Mouse (Mus musculus) CD8-positive naive resting alpha-beta T cell, adult 2 months (primary cell): ENCODE data around the gene Shf.

Experiments used
- DNase-seq, 2 experiments: peaks; one replicate each; pipeline ENCODE4 v3.0.0; 2022; ENCODE audit warnings: low read depth in 2 of 2, low spot score in 2 of 2

The Shf gene

DNA sequence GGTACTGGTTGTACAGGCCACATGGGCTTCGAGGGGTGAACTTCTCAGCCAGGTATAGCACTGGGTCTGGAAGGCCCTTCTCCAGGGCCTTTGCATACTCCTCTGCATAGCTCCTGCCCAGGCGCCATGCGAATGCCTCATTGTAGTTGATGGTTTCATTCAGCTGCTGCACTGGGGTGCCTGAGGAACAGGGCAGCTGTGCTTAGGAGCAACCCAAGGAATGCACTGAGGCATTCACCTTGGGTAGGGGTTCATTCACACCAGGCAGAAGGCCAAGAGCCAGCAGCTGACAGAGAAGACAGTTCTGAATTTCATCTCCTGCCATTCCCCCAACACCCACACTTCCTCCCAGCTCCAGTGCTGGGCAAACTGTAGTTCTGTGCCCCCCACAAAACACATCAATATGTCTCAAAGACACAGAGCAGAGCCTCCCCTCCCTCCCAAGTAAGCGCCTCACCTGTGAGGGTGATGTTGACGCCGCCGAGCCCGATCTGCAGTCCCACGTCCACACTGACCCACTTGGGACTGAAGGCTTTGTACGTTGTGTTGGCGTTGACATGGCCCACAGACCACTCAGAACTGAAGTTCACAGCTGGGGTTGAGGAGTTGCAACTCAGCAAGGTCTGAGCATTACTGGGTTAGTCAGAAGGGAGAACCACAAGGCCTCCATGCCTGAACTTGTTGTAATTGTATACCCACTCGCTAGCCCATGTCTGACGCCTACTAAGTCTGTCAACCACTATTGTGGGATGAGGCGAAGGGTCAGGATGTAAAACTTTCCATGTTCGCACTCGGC lies 63.7 kb downstream of the Shf start:
- DNase-seq: no peak

DNA sequence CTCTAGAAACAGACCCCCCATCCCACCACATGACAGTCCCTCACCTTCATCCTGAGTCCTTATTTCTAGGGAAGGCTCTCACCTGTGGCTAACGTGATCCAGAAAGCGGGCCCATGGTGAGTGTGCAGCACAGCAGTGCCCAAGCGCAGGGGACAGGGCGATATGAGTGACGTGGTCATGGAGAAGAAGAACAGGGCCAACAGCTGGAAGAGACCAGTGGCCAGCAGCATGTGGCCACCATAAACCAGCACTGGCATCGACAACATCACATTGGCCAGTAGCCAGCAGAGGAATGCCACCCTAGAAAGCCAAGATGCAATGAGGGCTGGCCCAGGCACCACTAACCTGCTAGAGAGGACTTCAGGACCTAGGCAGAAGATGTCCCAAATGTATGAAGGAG lies 64.4 kb downstream of the Shf start:
- no peak for DNase-seq

DNA sequence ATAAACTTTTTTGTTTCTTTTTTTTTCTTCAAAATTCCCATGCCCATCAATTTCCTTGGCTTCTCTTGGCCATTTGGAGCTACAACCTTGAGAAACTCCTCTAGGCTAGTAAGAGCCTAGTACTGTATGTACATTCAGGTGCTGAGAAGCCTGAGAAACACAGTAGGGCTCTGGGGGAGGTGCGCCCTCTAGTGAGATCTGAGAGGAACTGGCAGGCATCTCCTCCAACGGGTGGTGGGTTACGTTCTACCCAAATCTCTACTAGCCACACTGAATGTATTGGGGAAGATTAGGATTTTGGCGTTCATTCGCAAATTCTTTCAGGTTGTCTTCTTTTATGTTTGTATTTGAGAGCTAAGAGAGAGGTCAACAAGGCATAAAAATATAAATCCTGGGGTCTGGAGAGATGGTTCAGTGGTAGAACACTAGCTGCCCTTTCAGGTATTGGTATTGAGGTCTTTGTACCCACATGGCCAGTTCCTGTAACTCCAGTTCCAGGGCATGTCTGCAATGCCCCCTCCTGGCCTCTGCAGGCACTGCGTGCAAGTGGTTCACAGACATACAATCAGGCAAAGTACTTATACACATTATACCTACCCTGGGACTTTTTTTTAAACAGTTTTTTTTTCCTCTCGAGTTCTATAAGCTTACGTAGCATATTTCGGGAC lies 66.3 kb downstream of the Shf start:
- DNase-seq: peak; percentile 63 to 75

DNA sequence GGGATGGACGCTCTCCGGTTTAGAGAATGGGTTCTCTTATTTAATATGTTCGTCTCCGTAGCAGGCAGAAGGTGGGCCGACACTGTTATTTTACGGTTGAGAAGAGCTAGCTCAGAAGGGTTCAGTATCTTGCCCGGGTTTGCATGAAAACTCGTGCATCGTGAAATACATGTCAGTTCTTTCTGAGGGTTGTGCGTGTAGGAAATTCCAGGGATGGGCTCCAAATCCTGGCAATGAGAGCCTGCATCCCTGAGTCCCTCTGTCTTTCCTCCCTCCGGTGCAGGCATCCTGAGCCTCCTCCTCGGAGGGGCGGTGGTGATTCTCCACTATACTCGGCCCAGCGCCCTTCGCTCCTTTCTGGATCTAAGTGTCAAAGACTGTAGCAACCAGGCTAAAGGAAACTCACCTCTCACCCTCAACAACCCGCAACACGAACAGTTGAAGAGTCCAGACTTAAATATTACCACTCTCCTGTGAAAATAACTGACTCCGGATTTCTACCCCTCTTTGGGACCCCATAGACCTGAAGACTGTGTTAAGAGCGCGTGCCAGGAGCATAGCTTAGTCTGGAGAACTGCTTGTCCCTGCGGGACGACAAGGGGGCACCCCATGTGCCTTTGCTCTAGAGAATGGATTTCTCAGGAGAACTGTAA lies 66.9 kb downstream of the Shf start:
- DNase-seq: no peak

DNA sequence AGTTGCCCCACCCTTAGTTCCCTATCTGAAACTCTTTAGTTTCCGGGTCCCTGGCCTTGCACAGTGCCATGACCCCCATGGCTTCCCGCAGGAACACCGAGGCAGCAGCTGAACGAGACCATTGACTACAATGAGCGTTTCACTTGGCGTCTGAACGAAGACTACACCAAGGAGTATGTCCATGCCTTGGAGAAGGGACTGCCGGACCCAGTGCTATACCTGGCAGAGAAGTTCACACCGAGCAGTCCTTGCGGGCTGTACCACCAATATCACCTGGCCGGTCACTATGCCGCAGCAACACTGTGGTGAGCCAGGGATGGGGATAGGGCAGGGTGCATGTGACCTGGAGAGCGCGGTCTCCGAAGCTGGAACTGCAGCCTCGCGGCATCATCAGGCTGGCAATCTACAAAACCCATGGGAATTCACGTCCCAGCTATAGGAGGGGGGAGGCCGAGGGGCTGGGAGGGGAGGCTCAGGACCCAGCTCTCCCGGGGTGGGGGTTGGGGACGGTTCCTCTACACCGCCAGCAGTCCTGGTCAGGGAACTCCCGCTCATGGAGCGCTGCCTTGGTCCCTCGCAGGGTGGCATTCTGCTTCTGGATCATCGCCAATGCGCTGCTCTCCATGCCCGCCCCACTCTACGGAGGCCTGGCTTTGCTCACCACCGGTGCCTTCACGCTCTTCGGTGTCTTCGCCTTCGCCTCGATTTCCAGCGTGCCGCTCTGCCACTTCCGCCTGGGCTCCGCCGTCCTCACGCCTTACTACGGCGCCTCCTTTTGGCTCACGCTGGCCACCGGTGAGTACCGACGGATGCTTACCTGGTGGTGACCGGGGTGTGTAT lies 67.7 kb downstream of the Shf start:
- peak in 1 of 2 experiments; percentile 35 for DNase-seq

DNA sequence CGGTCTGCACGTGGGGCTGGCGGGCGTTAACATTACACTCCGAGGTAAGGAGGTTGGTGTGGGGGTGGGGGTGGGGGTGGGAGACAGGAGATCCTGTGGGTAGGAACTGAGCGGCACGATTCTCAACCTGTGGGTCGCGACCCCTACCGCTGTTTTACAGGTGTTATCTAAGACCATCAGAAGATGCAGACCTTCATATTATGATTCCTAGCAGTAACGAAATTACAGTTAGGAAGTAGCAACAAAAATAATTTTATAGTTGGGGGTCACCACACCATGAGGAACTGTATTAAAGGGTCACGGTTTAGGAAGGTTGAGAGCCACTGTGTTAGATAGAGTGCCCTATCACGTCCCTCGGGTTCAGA lies 68.3 kb downstream of the Shf start:
- DNase-seq: no peak

DNA sequence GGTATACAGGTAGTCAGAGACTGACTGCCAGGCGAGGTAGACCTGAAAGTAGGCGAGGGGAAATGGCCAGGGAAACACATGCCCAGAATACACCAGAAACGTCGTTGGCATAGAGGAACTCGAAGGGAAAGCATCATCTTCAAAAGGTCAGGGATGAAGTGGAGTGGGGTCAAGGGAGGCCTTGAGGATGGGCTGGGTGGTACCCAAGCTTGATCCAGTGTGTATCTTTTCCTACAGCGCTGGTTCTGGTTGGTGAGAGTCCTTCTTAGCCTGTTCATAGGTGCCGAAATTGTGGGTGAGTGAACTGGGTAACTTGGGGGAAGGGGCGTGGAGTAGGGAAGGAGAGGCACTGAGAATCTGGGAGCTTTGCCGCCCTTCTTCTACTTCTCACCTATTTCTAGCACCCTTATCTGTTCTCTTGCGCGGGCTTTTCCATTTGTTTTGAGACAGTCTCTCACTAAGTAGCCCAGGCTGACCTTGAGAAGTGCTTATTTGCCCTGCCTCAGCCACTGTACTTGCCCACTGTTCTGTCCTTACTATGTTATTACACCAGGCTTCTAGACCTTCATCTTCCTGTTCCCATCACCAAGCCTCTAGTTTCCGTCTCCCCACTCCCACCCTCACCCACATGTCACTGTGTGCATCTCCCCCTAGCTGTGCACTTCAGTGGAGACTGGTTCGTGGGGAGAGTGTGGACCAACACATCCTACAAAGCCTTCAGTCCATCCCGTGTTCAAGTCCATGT lies 68.9 kb downstream of the Shf start:
- no peak for DNase-seq
